10 mouse cellular contexts compared by ENCODE assay signal in genomic region chr11:103733069-103733468, GRCm38 (mm10). TPM values are rescaled to one million over a fixed set of nuclear protein-coding genes. Genes with fewer than 3 reads are reported as not detected.
"Had no signal": no experiment of that assay in that cellular context is flagged by ENCODE, and none has a peak within 500 bp of the region (broad histone marks: within the 10 kb centered on the region; RNA-seq: fewer than 3 reads in every experiment).

No protein-coding gene starts in this region.

- DNase-seq: kidney, adult 8-10 months; lung, adult 2 months; lung, postnatal 10 days; lung, postnatal 4 days; midbrain, embryonic 14.5 days had no signal

RNA-seq across cellular contexts. Expression of gene Wnt9b, which starts 16.6 kb away (rescaled TPM):
- total RNA-seq: megakaryocyte, adult 5-6 weeks had no signal
- polyA plus RNA-seq: inflammation-experienced regulatory T-cells, adult 6 months; myocyte had no signal

RNA-seq across cellular contexts. Expression of gene Wnt3, which starts 40.9 kb away (rescaled TPM):
- total RNA-seq: megakaryocyte, adult 5-6 weeks had no signal
- polyA plus RNA-seq: kidney, embryonic 16.5 days; liver, embryonic 15.5 days had no signal
